Mouse (Mus musculus): ENCODE data around the gene Spata17.

- no peak for TF ChIP-seq POLR2A (IDR thresholded peaks at IDR 0.05; ENCODE audit: low read depth, low read length)
- TF ChIP-seq CTCF (IDR thresholded peaks at IDR 0.05; ENCODE audit: borderline replicate concordance, insufficient read depth, low read length) = no peak
Observed at GRCm38 (mm10) chr1:187016116-187016515, 199.1 kb downstream of the Spata17 start.
